Mouse (Mus musculus): ENCODE measurements around the gene Hmg20b.

DNA sequence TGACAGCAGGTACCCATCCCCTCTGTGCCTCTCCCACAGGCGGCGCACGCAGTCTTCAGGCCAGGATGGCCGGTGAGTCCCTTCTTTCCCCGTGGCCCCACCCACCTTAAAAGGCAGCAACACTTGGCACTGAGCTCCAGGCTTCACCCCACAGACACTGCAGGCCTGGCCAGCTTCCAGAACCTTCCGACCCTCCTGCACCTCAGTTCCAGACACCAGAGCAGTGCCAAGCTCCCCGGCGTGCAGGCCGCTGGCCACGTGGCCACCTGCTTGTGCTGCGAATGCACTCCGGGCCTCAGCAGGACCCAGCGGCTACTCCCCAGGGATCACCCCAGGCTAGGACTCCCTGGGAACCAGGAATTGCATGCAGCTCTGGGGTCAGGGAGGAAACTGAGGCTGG, 36.7 kb downstream of the Hmg20b start:
- no peak for TF ChIP-seq CTCF (IDR thresholded peaks at IDR 0.05; ENCODE audit: low read depth, low read length)
- no peak for TF ChIP-seq POLR2A (IDR thresholded peaks at IDR 0.05; ENCODE audit: insufficient read depth, low read length)

All from ES-Bruce4 (cell line).